ENCODE assay signal across 26 mouse cellular contexts in the genomic region with DNA sequence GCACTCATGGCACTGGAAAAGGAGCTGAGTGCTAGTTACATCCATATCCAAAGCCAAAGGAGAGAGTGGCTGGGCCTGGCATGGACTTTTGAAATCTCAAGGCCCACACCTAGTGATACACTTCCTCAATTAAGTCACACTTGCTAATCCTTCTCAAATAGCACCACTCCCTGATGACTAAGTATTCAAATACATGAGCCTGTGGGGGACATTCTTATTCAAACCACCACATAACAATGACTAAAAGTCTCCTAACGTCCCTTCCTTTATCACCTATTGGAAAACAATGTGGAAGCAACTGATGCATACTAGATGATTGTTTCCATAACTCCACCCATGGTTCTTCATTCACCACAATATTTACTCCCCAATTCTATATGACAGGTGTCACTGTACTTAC.
"Had no signal": no experiment of that assay in that cellular context is flagged by ENCODE, and none has a peak within 500 bp of the region (broad histone marks: within the 10 kb centered on the region; RNA-seq: fewer than 3 reads in every experiment).

No protein-coding gene starts in this region.

- H3K4me1 ChIP-seq: embryonic facial prominence, embryonic 10.5 days; embryonic facial prominence, embryonic 12.5 days; embryonic facial prominence, embryonic 13.5 days; embryonic facial prominence, embryonic 15.5 days; forebrain, embryonic 10.5 days; forebrain, embryonic 12.5 days; forebrain, embryonic 13.5 days; forebrain, embryonic 15.5 days; heart, embryonic 10.5 days had no signal

- DNase-seq: cerebellum, postnatal 10 days; cerebellum, postnatal 14 days; cerebellum, postnatal 25 days; cerebellum, postnatal 36 days; embryo, embryonic 11 days; forebrain, postnatal 0 days; gastrocnemius, adult 2 months; gastrocnemius, postnatal 10 days; gastrocnemius, postnatal 14 days; gastrocnemius, postnatal 25 days; gastrocnemius, postnatal 36 days; heart, adult 11 months; heart, adult 18-20 months; heart, adult 2 months had no signal

- H3K36me3 ChIP-seq: embryonic facial prominence, embryonic 10.5 days; embryonic facial prominence, embryonic 12.5 days; embryonic facial prominence, embryonic 13.5 days; embryonic facial prominence, embryonic 15.5 days; forebrain, embryonic 10.5 days; forebrain, embryonic 12.5 days; forebrain, embryonic 15.5 days; heart, embryonic 10.5 days had no signal

- ATAC-seq: forebrain, embryonic 13.5 days; forebrain, embryonic 14.5 days; forebrain, embryonic 15.5 days; forebrain, embryonic 16.5 days; forebrain, postnatal 0 days had no signal

- H3K27ac ChIP-seq: embryonic facial prominence, embryonic 10.5 days; embryonic facial prominence, embryonic 12.5 days; embryonic facial prominence, embryonic 13.5 days; embryonic facial prominence, embryonic 15.5 days; forebrain, embryonic 10.5 days; forebrain, embryonic 12.5 days; forebrain, embryonic 13.5 days; forebrain, embryonic 15.5 days; gastrocnemius, adult 2 months; heart, adult 2 months; heart, embryonic 10.5 days had no signal

- H3K9ac ChIP-seq: embryonic facial prominence, embryonic 12.5 days; embryonic facial prominence, embryonic 13.5 days; embryonic facial prominence, embryonic 15.5 days; forebrain, embryonic 12.5 days; forebrain, embryonic 13.5 days; forebrain, embryonic 15.5 days; forebrain, postnatal 0 days had no signal

- H3K9me3 ChIP-seq: embryonic facial prominence, embryonic 10.5 days; embryonic facial prominence, embryonic 15.5 days; forebrain, embryonic 12.5 days; forebrain, embryonic 15.5 days had no signal

- H3K4me3 ChIP-seq: embryonic facial prominence, embryonic 10.5 days; embryonic facial prominence, embryonic 12.5 days; embryonic facial prominence, embryonic 13.5 days; embryonic facial prominence, embryonic 15.5 days; erythroblast, embryonic 14.5 days; forebrain, embryonic 10.5 days; forebrain, embryonic 12.5 days; forebrain, embryonic 13.5 days; forebrain, embryonic 15.5 days; gastrocnemius, adult 2 months; heart, adult 2 months; heart, embryonic 10.5 days had no signal
